Mouse (Mus musculus) heart, embryonic 10.5 days (tissue): ENCODE measurements around the gene Scgb2b24. TPM values are rescaled to one million over a fixed set of nuclear protein-coding genes. Genes with fewer than 3 reads are reported as not detected.

Source experiments
- DNase-seq: peaks from one replicate; pipeline ENCODE4 v3.0.0-alpha.2; 2017; ENCODE audit warnings: low spot score
- H3K27ac ChIP-seq: fragments of 300-500 bp; sonication (generic); 2 replicates; pipeline ENCODE4 v1.5.1; 2016; ENCODE audit warnings: mild to moderate bottlenecking
- H3K27me3 ChIP-seq: fragments of 300-500 bp; sonication (generic); 2 replicates; pipeline ENCODE4 v1.6.1; 2016; ENCODE audit warnings: mild to moderate bottlenecking; ENCODE audit not compliant: poor library complexity, insufficient read depth, severe bottlenecking
- H3K36me3 ChIP-seq: fragments of 300-500 bp; sonication (generic); 2 replicates; pipeline ENCODE4 v1.6.1; 2016; ENCODE audit warnings: mild to moderate bottlenecking, moderate library complexity
- H3K4me1 ChIP-seq: fragments of 300-500 bp; sonication (generic); 2 replicates; pipeline ENCODE4 v1.6.1; 2016; ENCODE audit warnings: mild to moderate bottlenecking
- H3K4me3 ChIP-seq: fragments of 300-500 bp; sonication (generic); 2 replicates; pipeline ENCODE4 v1.5.1; 2016; ENCODE audit warnings: mild to moderate bottlenecking, moderate library complexity
- H3K9me3 ChIP-seq: fragments of 300-500 bp; sonication (generic); 2 replicates; pipeline ENCODE4 v1.6.1; 2016; ENCODE audit warnings: mild to moderate bottlenecking, moderate library complexity
- WGBS: fragments of 180-500 bp; shearing (Covaris S2); methylation state at CpG from one replicate; pipeline ENCODE4 v1.1.7; 2016; 5-methylcytosine and 5-hydroxymethylcytosine counted together
- polyA plus RNA-seq: library from polyadenylated mRNA; unstranded; fragments of >200 nt; fragmentation: Nextera tagmentation; extraction: Ambion mirVana; gene quantifications from 2 replicates; pipeline ENCODE4 v1.2.1, GENCODE M21; 2016

Scgb2b24 gene
- polyA plus RNA-seq, result not detected in 2 replicates

- Histone ChIP-seq H3K4me3 (no peak within 1 kb of the TSS), H3K36me3 (no peaks in the 10 kb centered on the region), H3K9me3 (peaks cover 70% of the 10 kb centered on the region), H3K27ac (no peak within 1 kb of the TSS), H3K27me3 (no peaks in the 10 kb centered on the region), H3K4me1 (no peaks in the 10 kb centered on the region)
- 73% methylated on average over 2 of the region's 2 CpGs for WGBS
- no peak for DNase-seq
Observed at GRCm38 (mm10) chr7:33739212-33739611, at the start of gene Scgb2b24. Gene Scgb2b24 (minus strand): TSS chr7:33739312.

DNA sequence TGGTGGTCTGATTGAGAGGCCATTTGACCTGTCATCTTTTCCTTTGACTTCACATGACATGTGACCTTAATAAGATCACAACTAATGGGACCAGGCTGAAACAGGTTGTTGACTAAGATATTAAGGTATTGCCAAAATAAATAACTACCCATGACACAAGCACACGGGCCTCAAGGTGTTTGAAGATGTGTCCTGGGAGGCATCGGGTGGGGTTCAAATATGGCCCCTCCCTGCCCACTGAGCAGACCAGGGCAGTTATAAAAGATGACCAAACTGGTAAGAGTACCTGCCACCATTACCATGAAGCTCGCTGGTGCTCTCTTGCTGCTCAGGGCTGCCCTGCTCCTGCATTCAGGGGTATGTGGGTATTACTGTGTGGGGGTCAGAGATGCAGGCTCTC lies 4.4 kb upstream of the Scgb2b24 start, which contains the start of gene Scgb1b24:
Scgb1b24 (plus strand) TSS at position 301 of the 400 bp plus-strand sequence.
- Histone ChIP-seq H3K4me3 (no peak within 1 kb of the TSS), H3K27me3 (no peaks in the 10 kb centered on the region), H3K36me3 (no peaks in the 10 kb centered on the region), H3K9me3 (peaks cover 51% of the 10 kb centered on the region), H3K27ac (no peak within 1 kb of the TSS), H3K4me1 (no peaks in the 10 kb centered on the region)
- WGBS, result 75% methylated on average over 3 of the region's 3 CpGs
- DNase-seq, result no peak

- Histone ChIP-seq H3K9me3 (peaks cover 42% of the 10 kb centered on the region), H3K27me3 (no peaks in the 10 kb centered on the region), H3K27ac (no peak overlapping the region), H3K36me3 (no peaks in the 10 kb centered on the region), H3K4me1 (no peaks in the 10 kb centered on the region), H3K4me3 (no peak overlapping the region)
- no peak for DNase-seq
- 24% methylated on average over 1 of the region's 1 CpGs for WGBS
Observed at GRCm38 (mm10) chr7:33689864-33690263, 49.2 kb downstream of the Scgb2b24 start.

Other genes with a start within 250 kb of the Scgb2b24 start
- gene Scgb2b21, start 218.9 kb downstream of the Scgb2b24 start, polyA plus RNA-seq, result not detected in 2 replicates
- gene Scgb1b24, start 4.5 kb upstream of the Scgb2b24 start, polyA plus RNA-seq, result not detected in 2 replicates
- gene Scgb2b26, start 205.7 kb upstream of the Scgb2b24 start, polyA plus RNA-seq, result not detected in 2 replicates